Mouse (Mus musculus) ES-E14 (cell line): ENCODE measurements around the gene Ttn. TPM values are rescaled to one million over a fixed set of nuclear protein-coding genes. Genes with fewer than 3 reads are reported as not detected.

ENCODE experiments used
- DNase-seq: peaks from one replicate; pipeline ENCODE4 v3.0.0-alpha.2; 2013; ENCODE audit warnings: low read depth, low spot score
- H3K27ac ChIP-seq: 2 replicates; pipeline ENCODE4 v1.5.1; 2012; ENCODE audit warnings: low read depth, mild to moderate bottlenecking, low read length, moderate library complexity, mixed read lengths; ENCODE audit not compliant: poor library complexity, insufficient read depth, severe bottlenecking
- H3K36me3 ChIP-seq: 2 replicates; pipeline ENCODE4 v1.6.1; 2012; ENCODE audit warnings: mild to moderate bottlenecking, low read length, moderate library complexity, mixed read lengths; ENCODE audit not compliant: control insufficient read depth, poor library complexity, insufficient read depth, severe bottlenecking
- H3K4me1 ChIP-seq, 2 experiments: fragments of 150-350 bp in 1 of 2; sonication (generic) in 1 of 2; 2 replicates each; pipeline ENCODE4 v1.6.1; 2012; ENCODE audit warnings: low read length in 2 of 2, mild to moderate bottlenecking in 1 of 2, mixed read lengths in 1 of 2; ENCODE audit not compliant: control insufficient read depth in 2 of 2, insufficient read depth in 2 of 2, poor library complexity in 1 of 2
- H3K4me3 ChIP-seq, 2 experiments: fragments of 150-350 bp in 1 of 2; sonication (generic) in 1 of 2; 2 replicates each; pipeline ENCODE4 v1.5.1; 2012; ENCODE audit warnings: low read length in 2 of 2, low read depth in 1 of 2, mild to moderate bottlenecking in 1 of 2, mixed read lengths in 1 of 2; ENCODE audit not compliant: insufficient read depth in 1 of 2, poor library complexity in 1 of 2, severe bottlenecking in 1 of 2
- H3K9ac ChIP-seq: 2 replicates; pipeline ENCODE4 v1.6.1; 2012; ENCODE audit warnings: low read depth, mild to moderate bottlenecking, low read length, mixed read lengths; ENCODE audit not compliant: poor library complexity, insufficient read depth, severe bottlenecking
- H3K9me3 ChIP-seq: fragments of 150-350 bp; sonication (generic); 2 replicates; pipeline ENCODE4 v1.6.1; 2012; ENCODE audit warnings: low read depth, mild to moderate bottlenecking, low read length; ENCODE audit not compliant: control insufficient read depth, insufficient read depth
- CHD2 ChIP-seq: IDR thresholded peaks from 2 replicates; pipeline ENCODE4 v1.6.1; 2014; ENCODE audit warnings: mild to moderate bottlenecking, low read depth, low read length, inconsistent platforms
- HCFC1 ChIP-seq: IDR thresholded peaks from 2 replicates; pipeline ENCODE4 v1.6.1; 2012; ENCODE audit warnings: low read length, inconsistent platforms, borderline replicate concordance; ENCODE audit not compliant: insufficient read depth
- MAFK ChIP-seq: IDR thresholded peaks from 2 replicates; pipeline ENCODE4 v1.6.1; 2014; ENCODE audit warnings: mild to moderate bottlenecking, low read depth, low read length, inconsistent platforms; ENCODE audit not compliant: insufficient read depth
- ZC3H11A ChIP-seq: IDR thresholded peaks from 2 replicates; pipeline ENCODE4 v1.6.1; 2012; ENCODE audit warnings: low read depth, mild to moderate bottlenecking, inconsistent platforms, low read length, borderline replicate concordance
- ZNF384 ChIP-seq: IDR thresholded peaks from 2 replicates; pipeline ENCODE4 v1.6.1; 2012; ENCODE audit warnings: low read depth, low read length, inconsistent platforms
- in situ Hi-C, 2 experiments: fragments of 600-800 bp; cut with MboI; formaldehyde crosslinking; loops; one replicate each; pipeline ENCODE4 v1.15.1; 2025; ENCODE audit warnings: low sequenced_read_pairs in 2 of 2, inconsistent platforms in 1 of 2; ENCODE audit not compliant: unreplicated experiment in 2 of 2
- total RNA-seq: library from RNA; depleted of rRNA; stranded (reverse); fragments of 300-350 nt; gene quantifications from 2 replicates; pipeline ENCODE4 v1.2.3, GENCODE M21; 2012

The Ttn gene
- total RNA-seq, 1 experiment: 19.9 TPM

- DNase-seq: no peak
- TF ChIP-seq CHD2 (no peak), ZC3H11A (no peak), MAFK (no peak), ZNF384 (no peak), HCFC1 (no peak)
- Histone ChIP-seq H3K4me1 (no peaks in the 10 kb centered on the region), H3K36me3 (no peaks in the 10 kb centered on the region), H3K4me3 (no peak overlapping the region), H3K9me3 (no peaks in the 10 kb centered on the region), H3K9ac (no peak overlapping the region), H3K27ac (no peak overlapping the region)
- in situ Hi-C loops: loop anchor here in 1 of 2 experiments (25.0 kb wide), 1 partner anchor 751 kb away; no protein-coding TSS in a partner anchor
These were observed 20.8 kb downstream of the Ttn start for GRCm38 (mm10) chr2:76961420-76962044.

- Histone ChIP-seq H3K4me1 (peaks cover 0 to 3% of the 10 kb centered on the region in 2 experiments; a peak in 1 of 4 replicates), H3K9me3 (no peaks in the 10 kb centered on the region), H3K9ac (no peak overlapping the region), H3K27ac (peak overlapping the region; percentile 3; the same call in 1 of the 2 replicates), H3K4me3 (no peak overlapping the region), H3K36me3 (no peaks in the 10 kb centered on the region)
- DNase-seq: no peak
- TF ChIP-seq MAFK (no peak), HCFC1 (no peak), CHD2 (no peak), ZC3H11A (no peak), ZNF384 (no peak)
- in situ Hi-C loops: loop anchor here (25.0 kb wide), 1 partner anchor 763 kb away; no protein-coding TSS in a partner anchor
These were observed 32.6 kb downstream of the Ttn start for GRCm38 (mm10) chr2:76949774-76950173.

GRCm38 (mm10) chr2:76938515-76938914 is 43.8 kb downstream of the Ttn start:
- Histone ChIP-seq H3K27ac (no peak overlapping the region), H3K9me3 (no peaks in the 10 kb centered on the region), H3K9ac (no peak overlapping the region), H3K4me3 (no peak overlapping the region), H3K36me3 (no peaks in the 10 kb centered on the region), H3K4me1 (no peaks in the 10 kb centered on the region)
- no peak for DNase-seq
- in situ Hi-C loops: loop anchor here in 1 of 2 experiments (25.0 kb wide), 1 partner anchor 774 kb away; no protein-coding TSS in a partner anchor
- no peak for TF ChIP-seq ZC3H11A
- no peak for TF ChIP-seq HCFC1
- TF ChIP-seq ZNF384: no peak
- TF ChIP-seq MAFK: no peak
- TF ChIP-seq CHD2: no peak

- H3K4me1 ChIP-seq: no peaks in the 10 kb centered on the region; a peak in 1 of 4 replicates
- TF ChIP-seq ZC3H11A: peak; percentile 76
- no peak for TF ChIP-seq HCFC1
- in situ Hi-C loops: loop anchor here in 1 of 2 experiments (25.0 kb wide), 1 partner anchor 783 kb away; no protein-coding TSS in a partner anchor
- H3K4me3 ChIP-seq: no peak overlapping the region
- H3K9ac ChIP-seq: no peak overlapping the region
- no peak overlapping the region for H3K27ac ChIP-seq
- H3K36me3 ChIP-seq: no peaks in the 10 kb centered on the region
- DNase-seq: peak; percentile 73
- no peaks in the 10 kb centered on the region for H3K9me3 ChIP-seq
These were observed 52.6 kb downstream of the Ttn start for GRCm38 (mm10) chr2:76929718-76930117.
